Mouse (Mus musculus): ENCODE results near the gene Nhsl2. TPM values are rescaled to one million over a fixed set of nuclear protein-coding genes. Genes with fewer than 3 reads are reported as not detected.

Nhsl2 gene
- total RNA-seq, 2 experiments from 2014 or later = 9.2 to 11.4 TPM

DNA sequence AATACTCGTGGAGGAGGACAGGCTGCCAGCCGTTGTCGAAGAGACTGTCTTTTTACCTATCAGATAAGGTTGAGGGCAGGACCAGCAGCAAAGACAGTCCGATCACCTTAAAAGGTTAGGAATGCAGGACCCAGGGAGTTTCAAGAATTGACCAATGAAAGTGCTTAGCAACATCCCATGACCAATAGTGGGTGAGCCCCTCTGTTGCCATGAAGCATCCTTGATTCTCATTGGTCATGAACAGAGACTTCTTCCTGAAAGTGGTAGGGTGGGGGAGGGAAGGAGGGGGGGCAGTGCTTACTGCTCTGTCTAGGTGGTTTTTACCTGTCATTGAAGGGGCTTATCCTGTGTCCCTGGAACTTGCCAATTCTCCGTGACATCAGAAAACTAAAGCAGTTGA lies 130.1 kb downstream of the Nhsl2 start:
- no peak for DNase-seq (ENCODE audit: low spot score in 2 of 2)

GRCm38 (mm10) chrX:101980586-101980985 lies 131.4 kb downstream of the Nhsl2 start:
- DNase-seq (ENCODE audit: low spot score in 2 of 2) = no peak

GRCm38 (mm10) chrX:101981450-101981849 lies 132.3 kb downstream of the Nhsl2 start:
- no peak for DNase-seq (ENCODE audit: low spot score in 2 of 2)

- DNase-seq (ENCODE audit: low spot score in 2 of 2) = no peak
These were observed 134.5 kb downstream of the Nhsl2 start for GRCm38 (mm10) chrX:101983638-101984037.

- DNase-seq (ENCODE audit: low spot score in 2 of 2) = no peak
These were observed 137.6 kb downstream of the Nhsl2 start for GRCm38 (mm10) chrX:101986657-101987367.

GRCm38 (mm10) chrX:101993841-101994571 lies 144.8 kb downstream of the Nhsl2 start:
- DNase-seq (ENCODE audit: low spot score in 2 of 2) = no peak

DNA sequence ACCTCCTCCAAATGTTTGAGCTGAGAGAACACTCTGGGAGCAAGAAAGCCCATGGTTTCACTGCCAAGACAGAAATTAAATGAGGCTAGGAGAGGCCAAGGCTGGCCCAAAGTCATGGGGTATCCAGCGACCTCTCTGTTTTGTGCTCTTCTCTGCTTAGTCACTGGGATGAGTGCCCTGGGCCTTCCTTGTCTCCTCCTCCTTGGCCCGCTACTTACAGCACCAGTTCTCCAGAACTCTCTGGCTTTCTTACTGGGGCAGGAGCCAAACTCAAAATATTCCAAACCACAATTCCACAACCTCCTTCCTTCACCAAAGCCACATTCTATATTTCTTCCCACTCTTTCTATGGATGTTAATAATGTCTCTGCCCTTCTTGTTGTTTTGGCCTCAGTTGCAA lies 147.5 kb downstream of the Nhsl2 start:
- no peak for DNase-seq (ENCODE audit: low spot score in 2 of 2)

DNA sequence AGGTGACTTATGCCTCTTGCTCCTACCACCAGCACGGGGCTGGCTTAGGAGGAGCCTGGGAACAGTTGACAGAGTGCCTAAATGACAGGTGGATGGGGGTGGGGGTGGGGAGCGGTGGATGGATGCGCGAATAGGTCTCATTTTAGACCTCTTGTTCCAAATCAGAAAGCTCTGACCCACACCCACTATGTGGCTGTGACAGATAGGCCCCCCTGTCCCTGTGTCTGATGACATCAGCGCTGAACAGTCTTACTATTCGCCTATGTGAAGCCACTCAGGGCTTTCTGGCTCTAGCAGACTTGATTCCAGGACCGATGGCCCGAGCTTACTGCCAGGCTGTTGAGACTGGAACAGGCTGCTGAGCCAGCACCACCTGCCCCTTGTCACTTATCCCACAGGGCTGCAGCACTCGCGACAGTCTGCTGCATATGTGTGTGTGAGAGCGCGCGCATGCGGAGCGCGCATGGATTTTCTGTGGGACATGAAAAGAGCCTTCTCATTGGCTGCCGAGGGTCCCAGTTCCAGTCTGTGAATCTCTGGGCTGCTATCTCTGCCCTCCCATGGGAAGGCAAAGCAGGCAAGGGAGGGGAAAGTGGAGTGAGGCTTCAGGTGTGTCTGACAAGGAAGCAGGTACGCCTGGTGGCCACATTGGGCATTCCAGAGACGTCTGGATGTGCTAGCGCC lies 154.6 kb downstream of the Nhsl2 start:
- DNase-seq (ENCODE audit: low spot score in 2 of 2) = no peak

DNA sequence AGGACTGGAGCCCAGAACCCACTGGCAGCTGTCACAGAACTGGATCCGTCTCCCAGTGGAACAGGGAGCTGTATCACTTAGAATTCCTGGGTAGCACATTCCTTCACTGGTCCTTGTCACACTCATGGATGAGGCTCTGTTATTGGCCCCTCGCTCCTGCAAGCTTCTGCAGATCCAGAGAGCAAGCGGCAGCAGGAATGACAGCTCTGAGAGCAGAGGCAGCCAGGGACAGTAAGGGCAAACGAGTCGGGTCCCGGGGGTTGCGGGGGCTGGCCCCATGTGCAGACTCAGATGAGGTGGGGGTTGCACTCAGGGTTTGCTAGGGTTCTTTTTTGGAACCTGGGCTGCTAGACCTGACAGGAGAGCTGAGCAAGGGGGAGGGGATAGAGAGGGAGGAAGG lies 155.2 kb downstream of the Nhsl2 start:
- no peak for DNase-seq (ENCODE audit: low spot score in 2 of 2)

DNA sequence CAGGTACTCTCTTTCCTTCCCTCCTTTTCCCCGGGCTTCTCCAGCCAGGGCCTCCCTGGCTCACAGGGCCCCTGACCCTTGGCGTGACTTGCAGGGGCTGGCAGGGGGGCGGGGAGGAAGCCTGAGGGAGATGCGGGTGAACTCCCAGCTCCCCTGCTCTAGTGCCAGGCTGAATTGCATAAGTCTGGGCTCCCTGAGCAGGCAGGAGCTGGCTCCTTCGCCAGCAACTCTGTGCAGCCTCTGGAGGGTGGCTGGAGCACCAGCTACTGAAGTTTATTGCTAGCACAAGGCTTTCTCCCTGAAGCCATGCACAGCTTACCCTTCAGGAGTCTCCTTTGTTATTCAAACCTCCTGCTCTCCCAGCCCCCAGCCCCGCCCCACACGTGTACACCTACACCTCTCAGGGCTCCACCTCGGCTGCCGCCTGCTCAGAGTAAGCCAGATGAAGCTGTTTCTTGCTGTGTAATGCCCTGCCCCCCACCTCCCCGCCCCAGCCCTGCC lies 156.0 kb downstream of the Nhsl2 start:
- no peak for DNase-seq (ENCODE audit: low spot score in 2 of 2)

GRCm38 (mm10) chrX:102007935-102008334 lies 158.8 kb downstream of the Nhsl2 start:
- DNase-seq (ENCODE audit: low spot score in 2 of 2) = no peak

DNA sequence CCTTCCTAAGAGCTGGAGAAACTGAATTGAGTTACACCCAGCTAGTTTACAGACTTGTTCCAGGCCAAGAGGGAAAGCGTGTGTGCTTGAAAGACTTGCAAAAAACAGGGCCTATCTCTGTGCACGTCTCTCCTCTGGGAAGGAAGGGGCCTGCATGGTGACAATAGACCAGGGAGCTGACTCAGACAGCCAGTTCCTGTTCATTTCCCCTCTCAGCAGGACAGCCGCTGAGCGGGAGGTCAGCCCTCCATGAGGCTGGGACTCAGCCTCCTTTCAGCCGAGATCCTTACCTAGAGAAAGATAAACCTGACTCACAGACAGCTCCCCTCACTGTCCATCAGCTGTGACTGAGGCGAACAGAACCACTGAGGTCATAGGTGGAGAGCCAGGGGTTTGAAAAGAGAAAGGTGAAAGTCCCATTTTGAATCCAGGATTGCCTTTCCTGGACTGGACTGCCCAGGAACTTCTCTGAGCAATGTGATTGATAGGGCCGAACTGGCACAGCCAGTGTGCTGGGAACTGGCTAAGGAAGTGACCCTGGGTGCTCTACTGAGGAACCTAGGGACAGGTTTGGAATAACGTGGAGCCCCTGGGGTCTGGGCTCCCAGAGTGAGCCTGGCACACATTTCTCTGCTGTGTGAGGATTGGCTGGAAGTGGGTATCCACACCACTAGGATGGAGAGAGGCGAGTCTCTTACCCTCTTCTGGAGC lies 168.2 kb downstream of the Nhsl2 start:
- DNase-seq (ENCODE audit: low spot score in 2 of 2) = no peak

- no peak for DNase-seq (ENCODE audit: low spot score in 2 of 2)
These were observed 169.7 kb downstream of the Nhsl2 start for GRCm38 (mm10) chrX:102018890-102019289.

GRCm38 (mm10) chrX:102019471-102020240 lies 170.5 kb downstream of the Nhsl2 start:
- no peak for DNase-seq (ENCODE audit: low spot score in 2 of 2)

DNA sequence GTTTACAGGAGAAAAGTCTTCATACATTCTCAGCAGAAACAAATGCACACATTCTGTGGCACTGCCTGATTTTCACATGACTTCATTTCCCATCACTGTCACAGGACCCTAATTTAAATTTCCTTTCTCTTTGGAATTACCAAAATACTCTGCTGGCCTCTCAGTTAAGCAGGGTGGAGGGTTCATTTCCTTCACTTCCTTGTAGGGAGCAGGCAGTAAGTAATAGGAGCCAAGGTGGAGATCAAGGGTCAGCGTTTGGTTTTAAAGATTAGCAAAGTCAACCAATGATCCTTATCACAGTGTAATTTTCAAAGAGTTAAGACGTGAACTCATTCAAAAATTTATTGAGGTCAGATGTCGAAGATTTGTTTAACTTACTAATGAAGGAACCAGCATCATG lies 175.8 kb downstream of the Nhsl2 start:
- DNase-seq (ENCODE audit: low spot score in 2 of 2) = no peak

- no peak for DNase-seq (ENCODE audit: low spot score in 2 of 2)
These were observed 182.7 kb downstream of the Nhsl2 start for GRCm38 (mm10) chrX:102031851-102032250.

GRCm38 (mm10) chrX:102032431-102032830 lies 183.2 kb downstream of the Nhsl2 start:
- DNase-seq (ENCODE audit: low spot score in 2 of 2) = no peak

DNA sequence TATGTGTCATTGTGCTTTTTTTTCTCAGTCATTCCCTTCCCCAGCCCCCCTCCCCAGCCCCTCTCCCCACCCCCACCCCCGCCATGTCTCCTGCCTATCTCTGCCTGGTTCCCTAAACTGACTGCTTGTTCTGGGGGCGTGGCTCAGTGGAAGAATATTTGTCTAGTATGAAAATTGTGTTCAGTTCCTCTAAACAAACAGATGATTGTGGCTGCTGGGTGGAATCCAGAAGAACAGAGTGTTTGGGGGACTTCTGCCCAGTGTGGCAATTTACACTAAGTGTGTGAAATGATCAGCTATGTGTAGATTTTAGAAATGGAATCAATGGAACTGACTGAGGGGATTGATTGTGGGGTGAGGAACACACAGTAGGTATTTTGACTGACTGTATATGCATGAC lies 184.4 kb downstream of the Nhsl2 start:
- no peak for DNase-seq (ENCODE audit: low spot score in 2 of 2)

GRCm38 (mm10) chrX:102035671-102036070 lies 186.5 kb downstream of the Nhsl2 start:
- no peak for DNase-seq (ENCODE audit: low spot score in 2 of 2)

DNA sequence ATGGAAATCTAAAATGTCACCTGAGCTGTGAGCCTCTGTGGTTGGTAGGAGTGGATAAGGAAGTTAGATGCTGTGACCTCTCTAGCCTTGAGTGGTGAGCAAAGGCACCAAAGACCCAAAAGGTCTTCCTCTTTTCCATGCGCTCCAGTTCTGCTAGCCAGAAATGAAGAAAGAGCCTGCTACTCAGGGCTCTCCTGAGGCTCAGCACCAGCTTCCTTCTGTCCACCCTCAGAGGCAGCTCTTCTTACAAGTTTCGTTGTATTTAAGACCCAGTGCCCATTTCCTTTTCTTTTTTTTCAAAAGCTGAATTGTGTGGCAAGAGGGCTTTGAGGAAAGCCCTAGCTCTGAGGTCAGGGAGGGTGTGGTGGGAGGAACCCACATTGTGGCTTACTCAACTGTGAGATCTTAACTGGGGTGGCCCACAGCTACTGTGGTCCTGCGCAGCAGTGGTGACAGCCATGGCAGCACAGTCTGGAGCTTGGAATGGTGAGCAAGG lies 187.7 kb downstream of the Nhsl2 start:
- DNase-seq (ENCODE audit: low spot score in 2 of 2) = no peak

Data from adrenal gland, postnatal 4 days (tissue).